8 mouse cellular contexts compared by ENCODE assay signal in the genomic region with DNA sequence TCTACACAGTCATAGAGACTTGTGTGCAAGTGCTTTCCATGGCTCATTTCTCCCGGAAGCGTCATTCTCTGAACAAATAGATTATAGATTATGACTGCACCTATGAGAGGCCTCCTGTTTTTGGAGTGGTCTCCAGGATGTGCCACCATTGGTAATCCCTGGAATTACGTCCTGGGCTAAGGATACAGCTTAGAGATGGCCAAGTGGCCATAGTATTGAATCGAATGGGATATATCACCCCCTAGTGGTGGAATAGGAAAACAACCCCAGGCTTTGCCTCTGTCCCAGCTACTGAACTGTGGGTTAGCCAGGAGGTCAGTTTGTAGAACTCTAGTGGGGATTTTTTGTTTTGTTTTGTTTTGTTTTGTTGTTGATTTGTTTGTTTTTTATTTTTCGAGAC. TPM values are rescaled to one million over a fixed set of nuclear protein-coding genes. Genes with fewer than 3 reads are reported as not detected.
DNase-seq lines count a peak whose midpoint lies in the region; TF ChIP-seq lines count a peak whose summit lies in the region.

No protein-coding gene starts in this region.

- intact Hi-C loops in heart, postnatal 14 days (cut with DNase I): loop anchor here (1.0 to 2.0 kb wide), 2 partner anchors 44 to 158 kb away; no protein-coding TSS in a partner anchor

- H3K27ac ChIP-seq in heart, embryonic 10.5 days: no peak overlapping the region

- no peaks in the 10 kb centered on the region for H3K9me3 ChIP-seq in heart, embryonic 10.5 days

- no peaks in the 10 kb centered on the region for H3K4me1 ChIP-seq in heart, embryonic 10.5 days

- H3K4me3 ChIP-seq in heart, embryonic 10.5 days: no peak overlapping the region

- peak; percentile 69; the same call in 1 of the 2 replicates for TF ChIP-seq CTCF in brain, embryonic 14.5 days (IDR thresholded peaks at IDR 0.05; ENCODE audit: borderline replicate concordance, extremely low read depth, insufficient read depth, insufficient read length)

- peak; percentile 27 to 47 for DNase-seq in heart, adult 9 months (ENCODE audit: low spot score in 2 of 2)
- DNase-seq in heart, embryonic 10.5 days (ENCODE audit: low spot score): no peak
- peak; percentile 40 to 46 for DNase-seq in B cell, adult 2 months
- DNase-seq in brain, embryonic 14.5 days (ENCODE audit: low read depth): peak; percentile 53
- peak; percentile 17 to 47 for DNase-seq in heart, postnatal 14 days
- DNase-seq in lung, postnatal 10 days: peak; percentile 65
- no peak for DNase-seq in gastrocnemius, postnatal 4 days (ENCODE audit: low spot score in 2 of 2)
- DNase-seq in right cerebral cortex, adult 18-20 months: no peak

- H3K27me3 ChIP-seq in heart, embryonic 10.5 days (ENCODE audit: insufficient read depth, poor library complexity, severe bottlenecking): no peaks in the 10 kb centered on the region

- 44% methylated on average over 5 of the region's 5 CpGs for WGBS in heart, embryonic 10.5 days

- H3K36me3 ChIP-seq in heart, embryonic 10.5 days: no peaks in the 10 kb centered on the region

- TF ChIP-seq POLR2A in brain, embryonic 14.5 days (IDR thresholded peaks at IDR 0.05; ENCODE audit: borderline replicate concordance, extremely low read depth, insufficient read depth, insufficient read length, poor library complexity, severe bottlenecking): no peak

RNA-seq across cellular contexts. Expression of gene Osbpl10, which starts 21.4 kb away (rescaled TPM):
- 1.2 and 1.7 TPM in 2 replicates for polyA plus RNA-seq in heart, embryonic 10.5 days (2016; fragmentation: Nextera tagmentation; extraction: Ambion mirVana)
- 4.3 and 7.3 TPM in 2 replicates for polyA plus RNA-seq in brain, embryonic 14.5 days (2012; rRNA removed)
- 1 to 10 TPM; 2.9 to 3.2 TPM for total RNA-seq in heart, postnatal 14 days (2021)
- total RNA-seq in gastrocnemius, postnatal 4 days (2021): 1 to 10 TPM; 8.2 to 8.4 TPM

RNA-seq across cellular contexts. Expression of gene Gpd1l, which starts 23.2 kb away (rescaled TPM):
- polyA plus RNA-seq in heart, embryonic 10.5 days (2016; fragmentation: Nextera tagmentation; extraction: Ambion mirVana): 18.7 and 23.1 TPM in 2 replicates
- 27.4 and 30.3 TPM in 2 replicates for polyA plus RNA-seq in brain, embryonic 14.5 days (2012; rRNA removed)
- total RNA-seq in heart, postnatal 14 days (2021): 10 to 100 TPM; 38.0 to 38.9 TPM
- 10 to 100 TPM; 26.6 to 27.0 TPM for total RNA-seq in gastrocnemius, postnatal 4 days (2021)

RNA-seq across cellular contexts. Expression of gene Rps27rt, which starts 25.6 kb away (rescaled TPM):
- 177 and 217 TPM in 2 replicates for polyA plus RNA-seq in heart, embryonic 10.5 days (2016; fragmentation: Nextera tagmentation; extraction: Ambion mirVana)
- polyA plus RNA-seq in brain, embryonic 14.5 days (2012; rRNA removed): 36.9 and 37.5 TPM in 2 replicates
- total RNA-seq in heart, postnatal 14 days (2021): 10 to 100 TPM; 13.5 to 32.5 TPM
- total RNA-seq in gastrocnemius, postnatal 4 days (2021): 10 to 100 TPM; 43.9 to 44.9 TPM

Comparison
In these comparisons a context has a peak if more than half of its experiments do, and no peak if none do; other contexts are left out.
1. DNase-seq: peak in heart, adult 9 months (2 of 2), B cell, adult 2 months (2 of 2), brain, embryonic 14.5 days (single experiment), heart, postnatal 14 days (2 of 2) and lung, postnatal 10 days (single experiment); none in heart, embryonic 10.5 days (single experiment), gastrocnemius, postnatal 4 days (0 of 2) and right cerebral cortex, adult 18-20 months (single experiment).